Mouse (Mus musculus) duodenum, adult 2 months (tissue): ENCODE data around the gene Helt. TPM values are rescaled to one million over a fixed set of nuclear protein-coding genes. Genes with fewer than 3 reads are reported as not detected.

Experiments
- polyA plus RNA-seq: library from polyadenylated mRNA; depleted of rRNA; stranded (reverse); fragments of >200 nt; gene quantifications from 2 replicates; pipeline ENCODE4 v1.2.3, GENCODE M21; 2012; ENCODE audit warnings: low replicate concordance; rRNA removed

The Helt gene
- not detected in 2 replicates for polyA plus RNA-seq

GRCm38 (mm10) chr8:46294181-46294892 lies at the start of gene Helt:
Gene Helt, minus strand, starts transcription at chr8:46294671.

Other genes starting within 250 kb of the Helt start
- gene Cfap97, start 142.9 kb downstream of the Helt start, polyA plus RNA-seq: 0.65 and 0.70 TPM in 2 replicates
- 4.5 and 8.5 TPM in 2 replicates for gene Snx25, start 142.5 kb downstream of the Helt start, polyA plus RNA-seq
- 71.3 and 78.1 TPM in 2 replicates for gene Slc25a4, start 83.4 kb downstream of the Helt start, polyA plus RNA-seq
- gene Acsl1, start 176.4 kb upstream of the Helt start, polyA plus RNA-seq: 10.0 and 12.6 TPM in 2 replicates